Mouse (Mus musculus) urinary bladder, postnatal 36 days (tissue): Measurements from ENCODE around the gene D630003M21Rik.

Experiments used
- DNase-seq, 2 experiments: peaks; one replicate each; pipeline ENCODE4 v3.0.0; 2022; ENCODE audit warnings: low spot score in 2 of 2, mixed read lengths in 1 of 2

The D630003M21Rik gene

GRCm38 (mm10) chr2:158141690-158142440 is 87.2 kb downstream of the D630003M21Rik start:
- no peak for DNase-seq

- no peak for DNase-seq
These were observed 87.8 kb downstream of the D630003M21Rik start for GRCm38 (mm10) chr2:158141271-158141670.

- DNase-seq, result no peak
These were observed 88.4 kb downstream of the D630003M21Rik start for GRCm38 (mm10) chr2:158140664-158141063.

- DNase-seq, result peak in 1 of 2 experiments; percentile 68
These were observed 89.4 kb downstream of the D630003M21Rik start for GRCm38 (mm10) chr2:158139628-158140027.

- no peak for DNase-seq
These were observed 90.2 kb downstream of the D630003M21Rik start for GRCm38 (mm10) chr2:158138778-158139177.

- no peak for DNase-seq
These were observed 91.3 kb downstream of the D630003M21Rik start for GRCm38 (mm10) chr2:158137771-158138170.

GRCm38 (mm10) chr2:158136205-158136604 is 92.8 kb downstream of the D630003M21Rik start:
- DNase-seq, result no peak

- DNase-seq, result no peak
These were observed 96.0 kb downstream of the D630003M21Rik start for GRCm38 (mm10) chr2:158133050-158133449.
